Mouse (Mus musculus) kidney, postnatal 4 days (tissue): ENCODE data around the gene Syt12.

ENCODE experiments used
- DNase-seq, 2 experiments: peaks; one replicate each; pipeline ENCODE4 v3.0.0; 2021; ENCODE audit warnings: mixed read lengths in 2 of 2

Gene Syt12

GRCm38 (mm10) chr19:4446661-4447420 lies 30.4 kb downstream of the Syt12 start:
- no peak for DNase-seq

DNA sequence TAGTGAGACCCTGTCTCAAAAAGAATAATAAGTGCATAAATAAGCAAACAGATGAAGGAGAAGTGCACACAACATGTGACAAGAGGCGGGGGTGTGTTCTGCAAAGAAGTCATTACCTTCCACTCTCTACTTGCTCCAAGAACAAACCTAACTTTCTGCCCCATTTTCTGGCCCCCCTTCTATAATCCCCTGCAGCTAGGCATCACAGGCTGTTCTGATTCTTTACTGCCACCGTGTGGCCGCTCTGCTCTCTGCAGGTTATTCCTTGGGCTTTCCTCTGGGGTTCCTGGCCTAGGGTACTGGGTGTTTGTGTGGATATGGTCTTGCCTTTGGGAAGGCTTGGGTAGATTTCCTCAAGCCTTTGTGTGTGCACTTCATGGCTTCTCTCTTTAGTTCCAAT lies 34.8 kb downstream of the Syt12 start:
- peak; percentile 88 to 89 for DNase-seq

- peak; percentile 82 to 90 for DNase-seq
These were observed 35.6 kb downstream of the Syt12 start for GRCm38 (mm10) chr19:4441621-4442161.

GRCm38 (mm10) chr19:4441090-4441591 lies 36.1 kb downstream of the Syt12 start:
- DNase-seq: peak; percentile 73 to 79

GRCm38 (mm10) chr19:4440222-4440621 lies 37.0 kb downstream of the Syt12 start:
- DNase-seq: peak; percentile 77 to 80

- DNase-seq: peak; percentile 88 to 92
These were observed 38.0 kb downstream of the Syt12 start, which contains the start of gene Rhod for GRCm38 (mm10) chr19:4439161-4439801. Rhod (minus strand) TSS chr19:4439432.

- no peak for DNase-seq
These were observed 38.5 kb downstream of the Syt12 start for GRCm38 (mm10) chr19:4438791-4439160.

- no peak for DNase-seq
These were observed 39.4 kb downstream of the Syt12 start for GRCm38 (mm10) chr19:4437886-4438285.

- DNase-seq: no peak
These were observed 41.0 kb downstream of the Syt12 start for GRCm38 (mm10) chr19:4436254-4436653.

DNA sequence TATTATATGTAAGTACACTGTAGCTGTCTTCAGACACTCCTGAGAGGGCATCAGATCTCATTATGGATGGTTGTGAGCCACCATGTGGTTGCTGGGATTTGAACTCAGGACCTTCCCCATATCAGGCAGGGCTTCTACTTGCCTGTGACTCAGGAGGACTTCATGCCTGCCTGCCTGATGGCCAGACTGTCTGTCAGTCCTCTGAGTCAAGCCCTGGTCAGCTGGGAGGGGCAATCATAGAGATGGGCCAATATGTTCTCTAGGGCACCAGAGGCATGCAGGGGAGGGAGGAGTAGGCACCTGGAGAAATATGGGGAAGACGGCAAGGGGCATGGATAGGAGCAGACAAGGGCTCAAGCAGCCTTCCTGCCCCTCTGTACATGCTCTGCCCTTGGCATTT lies 42.2 kb downstream of the Syt12 start:
- no peak for DNase-seq

DNA sequence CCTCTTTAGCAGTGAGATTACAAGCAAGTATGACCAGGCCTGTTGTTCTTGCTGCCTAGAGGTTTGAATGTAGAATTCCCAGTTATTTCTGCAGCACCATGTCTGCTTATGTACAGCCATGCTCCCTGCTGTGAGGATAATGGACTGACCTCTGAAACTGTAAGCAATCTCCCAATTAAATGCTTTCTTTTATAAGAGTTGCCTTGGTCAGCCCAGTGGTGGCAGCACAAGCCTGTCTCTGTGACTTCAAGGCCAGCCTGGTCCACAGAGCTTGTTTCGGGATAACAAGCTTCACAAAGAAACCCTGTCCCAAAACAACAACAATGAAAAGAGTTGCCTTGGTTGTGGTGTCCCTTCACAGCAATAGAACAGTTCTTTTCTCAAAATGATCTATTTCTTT lies 43.5 kb downstream of the Syt12 start:
- no peak for DNase-seq

GRCm38 (mm10) chr19:4430091-4430620 lies 47.1 kb downstream of the Syt12 start:
- DNase-seq: no peak

DNA sequence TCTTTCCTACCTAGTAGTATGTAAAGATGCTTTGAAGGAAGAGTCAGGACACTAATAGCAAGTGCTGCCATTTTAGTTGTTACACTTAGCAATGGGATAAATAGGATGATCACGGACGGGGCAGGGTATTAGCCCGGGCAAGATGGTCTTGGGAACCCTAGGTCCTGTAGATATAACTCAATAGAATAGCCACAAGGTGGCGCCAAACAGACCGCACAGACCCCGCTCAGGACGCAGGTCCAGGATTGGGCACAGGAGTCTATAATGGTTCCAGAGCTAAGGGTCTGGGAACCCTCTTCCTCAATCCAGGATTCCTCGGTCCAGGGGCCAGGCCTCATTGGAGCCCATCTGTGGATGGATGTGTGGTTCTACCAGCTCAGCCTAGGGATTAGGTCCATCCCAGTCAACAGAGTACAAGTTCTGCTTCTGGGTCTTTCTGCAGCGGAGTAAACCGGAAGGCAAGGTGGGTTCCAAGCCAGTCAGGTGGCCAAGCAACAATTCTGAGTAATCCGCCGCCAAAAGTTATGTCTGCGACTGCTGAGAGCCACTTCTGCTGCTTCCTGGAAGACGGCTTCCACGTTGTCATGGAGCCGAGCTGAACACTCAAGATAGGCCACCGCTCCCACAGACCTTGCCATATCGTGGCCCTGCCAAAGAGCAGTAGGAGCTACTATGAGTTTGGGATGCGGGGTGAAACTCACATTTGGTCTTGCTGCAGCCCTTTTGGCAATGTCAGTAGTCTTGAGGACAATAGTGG lies 51.5 kb downstream of the Syt12 start:
- peak; percentile 59 to 67 for DNase-seq

DNA sequence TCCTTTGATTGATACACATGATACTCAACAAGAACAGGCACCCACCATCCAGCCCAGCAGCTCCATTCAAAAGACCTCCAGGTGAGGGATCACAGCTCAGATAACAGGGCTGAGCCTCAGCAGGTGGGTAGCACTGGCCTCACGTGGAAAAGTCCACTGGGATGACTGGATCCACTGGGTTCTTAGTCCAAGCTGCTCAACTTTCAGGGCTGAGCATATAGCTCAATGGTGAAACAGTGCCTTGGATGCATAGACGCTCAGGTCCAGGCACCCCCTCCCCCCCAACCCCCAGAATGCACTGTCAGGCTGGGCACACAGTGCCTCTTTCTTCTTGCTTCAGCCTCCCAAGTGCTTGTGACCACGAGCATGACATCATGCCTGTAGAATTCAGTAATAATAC lies 54.2 kb downstream of the Syt12 start:
- DNase-seq: no peak

- DNase-seq: no peak
These were observed 54.7 kb downstream of the Syt12 start for GRCm38 (mm10) chr19:4422581-4422980.

GRCm38 (mm10) chr19:4420153-4420910 lies 56.9 kb downstream of the Syt12 start:
- DNase-seq: no peak

- no peak for DNase-seq
These were observed 57.5 kb downstream of the Syt12 start for GRCm38 (mm10) chr19:4419711-4420110.

GRCm38 (mm10) chr19:4417713-4418112 lies 59.5 kb downstream of the Syt12 start:
- DNase-seq: no peak

DNA sequence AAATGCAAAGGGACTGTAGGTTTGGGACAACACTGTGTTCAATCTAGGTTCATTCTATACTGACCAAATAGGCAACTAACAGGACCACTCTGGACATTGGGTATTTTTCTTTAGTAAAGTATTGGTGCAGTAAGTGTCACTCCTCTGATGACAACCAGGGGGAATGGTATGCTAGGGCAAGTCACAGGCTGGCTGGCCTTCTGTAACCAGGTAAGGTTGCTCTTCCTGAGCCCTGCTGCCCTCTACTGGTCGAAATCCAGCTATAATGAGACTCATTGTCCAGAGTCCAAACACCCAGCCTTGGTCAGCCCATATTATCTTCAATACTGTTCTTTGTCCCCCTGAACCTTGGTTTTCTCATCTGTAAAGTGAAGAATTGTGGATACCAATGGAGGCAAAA lies 60.1 kb downstream of the Syt12 start:
- peak; percentile 85 to 86 for DNase-seq

GRCm38 (mm10) chr19:4414631-4415030 lies 62.6 kb downstream of the Syt12 start:
- no peak for DNase-seq

- no peak for DNase-seq
These were observed 68.2 kb downstream of the Syt12 start for GRCm38 (mm10) chr19:4409062-4409461.

- no peak for DNase-seq
These were observed 72.4 kb downstream of the Syt12 start for GRCm38 (mm10) chr19:4404840-4405239.
